Mouse (Mus musculus) E14TG2a.4 (cell line): ENCODE measurements around the gene Gtf2e1.

Experiments
- H3K27me3 ChIP-seq: 2 replicates; pipeline ENCODE4 v1.6.1; 2014; ENCODE audit warnings: low read length, control low read depth; ENCODE audit not compliant: insufficient read depth
- H3K36me3 ChIP-seq: 2 replicates; pipeline ENCODE4 v1.6.1; 2014; ENCODE audit warnings: low read length, control low read depth; ENCODE audit not compliant: insufficient read depth
- H3K4me1 ChIP-seq: replicated peaks from 2 replicates; pipeline ENCODE4 v1.6.1; 2014; ENCODE audit warnings: low read depth, low read length, control low read depth
- H3K4me3 ChIP-seq: replicated peaks from 2 replicates; pipeline ENCODE4 v1.5.1; 2014; ENCODE audit warnings: mild to moderate bottlenecking, low read length
- H3K9me3 ChIP-seq: 2 replicates; pipeline ENCODE4 v1.6.1; 2014; ENCODE audit warnings: low read length, control low read depth
- CTCF ChIP-seq: conservative IDR thresholded peaks from 2 replicates; pipeline ENCODE4 v1.5.1; 2014; ENCODE audit warnings: low read length
- NANOG ChIP-seq: IDR thresholded peaks from 2 replicates; pipeline ENCODE4 v1.6.1; 2014; ENCODE audit warnings: borderline replicate concordance, low read length, mixed read lengths
- POU5F1 ChIP-seq: IDR thresholded peaks from 2 replicates; pipeline ENCODE4 v1.6.1; 2014; ENCODE audit warnings: low read length, borderline replicate concordance

Gene Gtf2e1

DNA sequence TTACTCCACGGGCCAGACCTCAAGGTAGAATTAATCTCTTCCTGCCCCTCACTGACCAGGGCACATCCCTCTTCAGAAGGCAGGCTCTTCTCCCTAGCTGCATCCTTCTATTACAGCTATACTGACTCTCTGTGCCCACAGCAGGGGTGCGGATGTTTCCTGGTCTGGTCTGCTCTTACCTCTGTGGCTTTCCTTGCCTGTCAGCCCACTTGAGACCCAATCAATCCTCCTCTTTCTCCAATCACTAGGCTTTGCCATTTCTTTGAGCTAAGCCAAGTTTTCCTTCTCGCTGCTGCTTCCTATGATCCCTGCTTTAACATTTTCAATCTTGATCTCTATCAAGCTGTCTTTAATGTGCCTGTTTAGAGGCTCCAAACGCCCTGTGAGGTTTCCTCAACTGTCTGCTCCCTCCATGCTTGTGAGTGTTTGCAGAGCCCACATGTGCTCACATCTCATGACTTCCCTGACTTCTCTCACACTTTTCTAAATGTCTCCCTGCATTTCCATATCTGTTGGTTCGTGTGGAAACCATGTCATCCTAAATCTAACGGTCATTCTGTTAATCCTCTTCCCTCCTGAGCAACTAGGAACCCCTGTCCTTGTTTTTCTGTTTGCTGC lies 23.1 kb downstream of the Gtf2e1 start:
- Histone ChIP-seq H3K4me3 (no peak overlapping the region), H3K27me3 (no peaks in the 10 kb centered on the region), H3K9me3 (no peaks in the 10 kb centered on the region), H3K36me3 (peaks cover 96% of the 10 kb centered on the region), H3K4me1 (peaks cover 5% of the 10 kb centered on the region; the same call in 1 of the 2 replicates)
- TF ChIP-seq CTCF (no peak), NANOG (no peak), POU5F1 (no peak)

DNA sequence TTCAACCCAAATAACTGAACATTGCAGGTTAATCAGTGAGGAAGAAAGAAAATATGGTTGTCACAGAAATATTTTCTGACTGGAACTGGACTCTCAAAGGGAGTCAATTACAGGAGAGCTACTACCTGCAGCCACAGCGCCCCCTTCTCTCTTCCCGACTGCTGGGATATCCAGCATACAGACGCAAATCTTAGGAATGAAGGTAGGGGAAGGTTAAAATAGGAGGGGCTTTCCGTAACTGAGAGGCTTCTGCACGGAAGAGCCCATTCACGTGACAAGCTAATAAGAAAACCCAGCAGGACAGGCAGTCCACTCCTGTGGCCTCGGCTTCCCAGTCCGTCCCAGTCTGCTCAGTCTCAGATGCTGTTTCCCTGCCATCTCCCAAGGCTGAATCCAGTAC lies 24.9 kb downstream of the Gtf2e1 start:
- Histone ChIP-seq H3K9me3 (no peaks in the 10 kb centered on the region), H3K27me3 (no peaks in the 10 kb centered on the region), H3K4me1 (peaks cover 5% of the 10 kb centered on the region; the same call in 1 of the 2 replicates), H3K36me3 (peaks cover 94% of the 10 kb centered on the region), H3K4me3 (no peak overlapping the region)
- TF ChIP-seq POU5F1 (no peak), CTCF (no peak), NANOG (no peak)

DNA sequence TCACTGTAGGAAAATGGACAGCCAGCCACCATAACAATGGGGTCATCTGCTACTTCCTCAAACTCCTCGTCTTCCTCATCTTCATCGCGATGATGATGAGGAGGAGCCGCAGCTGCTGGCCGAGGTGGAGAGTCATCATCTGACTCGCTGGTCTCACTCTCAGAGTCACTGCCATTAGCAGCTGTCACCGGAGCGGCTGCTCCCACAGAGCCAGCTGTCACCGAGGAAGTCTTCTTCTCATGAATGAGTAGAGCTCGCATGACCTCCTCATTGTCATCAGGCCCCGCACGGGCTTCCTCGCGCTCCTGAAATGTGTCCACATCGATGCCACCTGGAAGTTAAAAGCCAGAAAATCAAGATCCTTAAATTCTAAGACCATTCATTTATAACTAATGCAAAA lies 28.1 kb downstream of the Gtf2e1 start:
- TF ChIP-seq CTCF (no peak), NANOG (no peak), POU5F1 (no peak)
- Histone ChIP-seq H3K9me3 (no peaks in the 10 kb centered on the region), H3K4me1 (0 out of 2 replicates have a peak, but pooled peaks cover 2% of the 10 kb centered on the region), H3K27me3 (no peaks in the 10 kb centered on the region), H3K36me3 (peaks cover 91% of the 10 kb centered on the region), H3K4me3 (no peak overlapping the region)

DNA sequence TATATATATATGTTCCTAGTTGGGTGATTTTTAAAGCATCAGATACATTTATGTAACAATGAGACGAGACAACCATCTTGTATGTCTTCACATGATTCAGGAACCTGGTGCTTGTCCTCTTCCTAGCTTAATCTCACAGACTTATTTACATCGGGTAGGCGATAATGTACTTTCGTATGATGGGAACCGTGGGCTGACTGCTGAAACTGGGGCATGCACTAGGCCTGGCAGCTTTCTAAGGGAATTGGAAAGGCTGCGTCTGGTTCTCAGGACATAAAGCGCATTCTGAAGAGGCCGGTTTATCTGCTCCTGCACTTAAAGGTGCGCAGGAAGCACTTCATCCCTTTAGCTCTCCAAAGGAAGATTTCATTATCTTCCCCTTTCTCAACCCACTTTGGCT lies 32.8 kb downstream of the Gtf2e1 start:
- no peaks in the 10 kb centered on the region for H3K27me3 ChIP-seq
- no peak for TF ChIP-seq NANOG
- no peak for TF ChIP-seq POU5F1
- no peak for TF ChIP-seq CTCF
- H3K9me3 ChIP-seq: no peaks in the 10 kb centered on the region
- H3K4me3 ChIP-seq: no peak overlapping the region
- H3K36me3 ChIP-seq: peaks cover 44% of the 10 kb centered on the region
- H3K4me1 ChIP-seq: no peaks in the 10 kb centered on the region

DNA sequence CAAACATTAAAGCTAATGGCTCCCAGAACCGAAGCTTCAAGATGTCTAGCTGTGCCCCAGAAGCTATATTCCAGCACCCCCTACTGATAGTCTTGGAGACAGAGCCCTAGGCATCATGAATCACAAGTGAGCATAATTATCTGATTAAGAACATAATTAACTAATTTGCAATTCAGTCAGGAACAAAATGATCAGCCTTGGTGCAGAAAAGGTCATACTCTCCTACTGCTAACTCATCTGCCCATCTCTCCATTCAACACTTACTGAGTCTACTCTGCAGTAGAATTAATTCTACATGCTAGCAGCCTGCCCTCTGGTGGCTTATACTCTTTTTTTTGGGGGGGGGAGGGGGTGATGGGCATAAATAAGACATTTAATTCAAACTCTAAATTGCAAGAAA lies 35.1 kb downstream of the Gtf2e1 start:
- no peak for TF ChIP-seq CTCF
- no peak for TF ChIP-seq NANOG
- no peak for TF ChIP-seq POU5F1
- peaks cover 23% of the 10 kb centered on the region for H3K36me3 ChIP-seq
- H3K9me3 ChIP-seq: no peaks in the 10 kb centered on the region
- H3K4me3 ChIP-seq: no peak overlapping the region
- H3K4me1 ChIP-seq: no peaks in the 10 kb centered on the region
- no peaks in the 10 kb centered on the region for H3K27me3 ChIP-seq

DNA sequence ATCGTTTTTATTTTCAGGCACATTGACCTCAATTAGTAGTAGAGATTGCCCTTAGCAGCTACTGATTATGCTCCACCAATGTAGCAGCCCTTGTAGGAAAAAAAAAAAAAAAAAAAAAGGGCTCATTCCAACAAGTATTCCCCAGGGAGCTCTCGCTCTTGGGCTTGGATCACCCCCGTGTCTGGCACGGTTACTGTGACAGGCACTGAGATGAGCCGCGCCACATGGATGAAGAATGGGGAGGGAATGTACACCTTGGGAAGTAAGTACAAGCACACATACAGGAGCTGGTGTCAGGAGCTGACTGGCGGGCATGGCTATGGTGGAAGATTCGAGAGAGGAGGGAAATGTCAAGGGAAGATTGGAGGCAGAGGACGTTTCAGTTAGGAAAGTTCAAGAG lies 41.0 kb downstream of the Gtf2e1 start:
- H3K36me3 ChIP-seq: no peaks in the 10 kb centered on the region
- no peak for TF ChIP-seq POU5F1
- no peak for TF ChIP-seq CTCF
- no peak for TF ChIP-seq NANOG
- H3K9me3 ChIP-seq: peaks cover 4% of the 10 kb centered on the region; the same call in 1 of the 2 replicates
- H3K27me3 ChIP-seq: no peaks in the 10 kb centered on the region
- no peak overlapping the region for H3K4me3 ChIP-seq
- H3K4me1 ChIP-seq: no peaks in the 10 kb centered on the region

DNA sequence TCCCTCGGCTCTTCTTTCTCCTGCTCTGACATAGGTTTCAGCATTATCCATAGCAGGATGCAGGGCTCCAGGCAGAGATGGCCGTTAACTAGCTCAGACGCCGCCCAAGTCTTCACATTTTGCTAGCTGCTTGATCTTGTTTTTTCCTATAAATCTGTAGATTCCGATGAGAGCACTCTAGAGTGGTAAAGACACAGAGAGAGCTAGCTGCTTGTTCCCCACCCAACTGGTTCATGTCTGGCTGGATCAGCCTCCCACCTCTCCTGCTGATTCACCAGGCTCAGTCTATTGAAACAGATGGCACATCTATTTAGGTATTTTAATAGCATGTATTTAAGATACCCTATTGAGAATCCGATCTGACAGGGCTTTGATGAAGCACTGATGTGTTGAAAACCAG lies 44.6 kb downstream of the Gtf2e1 start:
- Histone ChIP-seq H3K4me1 (no peaks in the 10 kb centered on the region), H3K9me3 (peaks cover 4% of the 10 kb centered on the region; the same call in 1 of the 2 replicates), H3K36me3 (no peaks in the 10 kb centered on the region), H3K4me3 (no peak overlapping the region), H3K27me3 (no peaks in the 10 kb centered on the region)
- TF ChIP-seq CTCF (no peak), POU5F1 (no peak), NANOG (no peak)

DNA sequence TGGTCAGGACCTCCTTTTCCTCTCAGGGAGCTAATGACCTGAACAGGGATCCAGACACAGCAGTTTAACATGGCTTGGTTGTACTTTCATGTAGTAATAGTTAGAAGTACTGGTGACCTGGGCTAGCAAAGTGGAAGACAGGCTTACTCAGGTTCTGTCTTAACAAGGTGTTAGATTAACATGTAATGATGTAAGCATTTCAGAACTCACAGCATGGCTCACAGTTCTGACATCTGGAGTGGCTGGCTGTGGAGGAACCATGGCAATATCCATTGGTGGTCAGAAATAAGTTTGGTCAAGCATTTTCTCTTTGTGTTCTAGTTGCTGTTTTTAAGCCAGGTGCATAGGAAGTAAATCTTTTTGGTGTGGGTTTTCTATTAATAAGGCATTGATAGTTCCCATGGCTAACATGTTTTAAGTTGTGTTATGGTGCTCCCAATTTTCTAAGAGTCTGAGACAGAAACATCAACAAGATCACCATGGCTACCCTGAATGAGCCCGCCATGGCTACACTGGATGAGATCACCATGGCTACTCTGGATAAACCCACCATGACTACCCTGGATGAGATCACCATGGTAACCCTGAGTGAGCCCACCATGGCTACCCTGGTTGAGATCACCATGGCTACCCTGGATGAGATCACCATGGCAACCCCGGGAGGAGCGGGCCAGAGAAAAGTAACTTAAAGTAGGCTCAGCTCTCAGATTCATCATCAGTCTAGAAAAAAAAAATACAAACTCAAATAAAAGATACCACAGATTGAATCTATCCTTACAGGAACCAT lies 52.6 kb downstream of the Gtf2e1 start:
- Histone ChIP-seq H3K4me1 (no peaks in the 10 kb centered on the region), H3K9me3 (peaks cover 14% of the 10 kb centered on the region), H3K4me3 (no peak overlapping the region), H3K36me3 (no peaks in the 10 kb centered on the region), H3K27me3 (no peaks in the 10 kb centered on the region)
- TF ChIP-seq POU5F1 (no peak), NANOG (no peak), CTCF (no peak)
